Mouse (Mus musculus): ENCODE results near the gene C1s1.

DNA sequence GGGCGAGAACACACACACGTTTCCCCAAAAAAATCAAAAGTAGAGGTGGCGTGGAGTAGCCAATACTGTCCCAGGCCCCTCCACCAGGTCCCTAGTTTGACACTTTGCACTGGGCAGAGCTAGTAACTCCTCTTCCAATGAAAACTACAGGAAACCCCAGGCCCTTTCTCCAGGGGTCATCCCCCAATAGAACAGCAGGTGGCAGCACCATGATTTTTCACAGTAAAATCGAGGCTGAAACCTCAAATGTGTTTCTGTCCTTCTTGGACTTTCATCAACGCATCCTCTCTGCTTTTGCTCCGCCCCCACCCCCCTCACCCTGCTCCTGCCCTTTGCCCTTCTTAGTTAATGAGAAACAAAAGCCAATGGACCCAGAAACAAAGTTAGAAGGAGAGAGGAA lies 60.6 kb downstream of the C1s1 start:
- TF ChIP-seq CTCF (IDR thresholded peaks at IDR 0.05; ENCODE audit: borderline replicate concordance, insufficient read depth, low read length) (no peak), POLR2A (IDR thresholded peaks at IDR 0.05; ENCODE audit: low read depth, low read length) (no peak)
